Mouse (Mus musculus) intestine, embryonic 16.5 days (tissue): ENCODE results near the gene Ghsr. TPM values are rescaled to one million over a fixed set of nuclear protein-coding genes. Genes with fewer than 3 reads are reported as not detected.
"Not testable (repeated sequence)": the region's sequence is repeated elsewhere in the genome, so short reads cannot be mapped to it uniquely, and the experiment has no call there.

Source experiments
- ATAC-seq: fragments of 200-750 bp; cut with Nextera tagmentation; 2 replicates; pipeline ENCODE4 v1.8.0; 2017; ENCODE audit warnings: moderate TSS enrichment, moderate library complexity
- H3K27ac ChIP-seq: fragments of 300-500 bp; sonication (generic); 2 replicates; pipeline ENCODE4 v1.5.1; 2014; ENCODE audit warnings: mild to moderate bottlenecking, low read length
- H3K27me3 ChIP-seq: fragments of 300-500 bp; sonication (generic); replicated peaks from 2 replicates; pipeline ENCODE4 v1.6.1; 2014; ENCODE audit warnings: low read length, control low read depth, mixed read lengths; ENCODE audit not compliant: control insufficient read depth, insufficient read depth
- H3K36me3 ChIP-seq: fragments of 300-500 bp; sonication (generic); 2 replicates; pipeline ENCODE4 v1.6.1; 2014; ENCODE audit warnings: low read length, control low read depth; ENCODE audit not compliant: control insufficient read depth, insufficient read depth
- H3K4me1 ChIP-seq: fragments of 300-500 bp; sonication (generic); 2 replicates; pipeline ENCODE4 v1.6.1; 2014; ENCODE audit warnings: low read length, control low read depth, mixed read lengths; ENCODE audit not compliant: control insufficient read depth, insufficient read depth
- H3K4me2 ChIP-seq: fragments of 300-500 bp; sonication (generic); 2 replicates; pipeline ENCODE4 v1.6.1; 2014; ENCODE audit warnings: low read depth, low read length, control low read depth
- H3K4me3 ChIP-seq: fragments of 300-500 bp; sonication (generic); 2 replicates; pipeline ENCODE4 v1.5.1; 2014; ENCODE audit warnings: mild to moderate bottlenecking, low read length
- H3K9ac ChIP-seq: fragments of 300-500 bp; sonication (generic); 2 replicates; pipeline ENCODE4 v1.6.1; 2014; ENCODE audit warnings: low read depth, low read length
- H3K9me3 ChIP-seq: fragments of 300-500 bp; sonication (generic); 2 replicates; pipeline ENCODE4 v1.6.1; 2016; ENCODE audit warnings: low read length, control low read depth; ENCODE audit not compliant: control insufficient read depth
- WGBS: fragments of 180-500 bp; shearing (Covaris S2); extraction: QIAGEN DNeasy Blood & Tissue Kit; methylation state at CpG from one replicate; pipeline ENCODE4 v1.1.7; 2014; 5-methylcytosine and 5-hydroxymethylcytosine counted together
- polyA plus RNA-seq: library from polyadenylated mRNA; unstranded; fragments of >200 nt; fragmentation: Nextera tagmentation; extraction: Ambion mirVana; gene quantifications from 2 replicates; pipeline ENCODE4 v1.2.1, GENCODE M21; 2015

Ghsr gene
- polyA plus RNA-seq, 1 experiment from 2014 or later, result not detected

DNA sequence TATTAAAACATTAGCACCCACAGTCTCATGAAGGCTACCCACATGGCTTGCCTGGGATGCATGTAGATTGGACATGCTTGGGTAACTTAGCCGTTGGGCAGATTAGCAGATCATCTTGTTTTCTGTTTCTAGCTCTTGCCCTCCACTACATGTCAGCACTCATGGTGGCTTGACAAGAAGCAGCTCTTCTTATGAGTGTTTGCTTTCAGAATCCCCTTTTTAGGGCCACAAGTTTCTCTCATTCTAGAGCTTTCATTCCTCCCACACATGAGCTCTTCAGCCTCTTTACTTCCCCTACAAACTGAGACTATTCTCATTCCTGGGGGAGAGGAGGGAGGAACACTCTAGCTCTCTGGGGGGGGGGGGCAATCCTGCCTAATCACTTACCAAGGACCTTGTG lies 18.8 kb downstream of the Ghsr start:
- H3K4me1 ChIP-seq, result no peaks in the 10 kb centered on the region
- no peak overlapping the region for H3K9ac ChIP-seq
- H3K27me3 ChIP-seq, result no peaks in the 10 kb centered on the region
- H3K9me3 ChIP-seq, result no peaks in the 10 kb centered on the region
- ATAC-seq, result no peak
- no peak overlapping the region for H3K27ac ChIP-seq
- H3K36me3 ChIP-seq, result no peaks in the 10 kb centered on the region
- 78% methylated on average over 1 of the region's 1 CpGs for WGBS
- H3K4me2 ChIP-seq, result no peak overlapping the region
- H3K4me3 ChIP-seq, result no peak overlapping the region

GRCm38 (mm10) chr3:27400996-27401395 lies 29.8 kb downstream of the Ghsr start:
- WGBS, result 93% methylated on average over 3 of the region's 3 CpGs
- H3K4me3 ChIP-seq, H3K27me3 ChIP-seq, H3K4me1 ChIP-seq, ATAC-seq, H3K27ac ChIP-seq, H3K9me3 ChIP-seq, H3K36me3 ChIP-seq, H3K9ac ChIP-seq, H3K4me2 ChIP-seq: not testable (repeated sequence)

GRCm38 (mm10) chr3:27406440-27406839 lies 35.3 kb downstream of the Ghsr start:
- Histone ChIP-seq H3K9me3 (no peaks in the 10 kb centered on the region), H3K4me2 (no peak overlapping the region), H3K9ac (no peak overlapping the region), H3K27ac (no peak overlapping the region), H3K4me1 (no peaks in the 10 kb centered on the region), H3K4me3 (no peak overlapping the region), H3K27me3 (no peaks in the 10 kb centered on the region), H3K36me3 (no peaks in the 10 kb centered on the region)
- 83% methylated on average over 3 of the region's 3 CpGs for WGBS
- ATAC-seq, result no peak

- ATAC-seq, result no peak
- no peak overlapping the region for H3K4me3 ChIP-seq
- H3K4me2 ChIP-seq, result no peak overlapping the region
- no peaks in the 10 kb centered on the region for H3K9me3 ChIP-seq
- no peak overlapping the region for H3K9ac ChIP-seq
- H3K27ac ChIP-seq, result no peak overlapping the region
- no peaks in the 10 kb centered on the region for H3K27me3 ChIP-seq
- no peaks in the 10 kb centered on the region for H3K36me3 ChIP-seq
- 75% methylated on average over 2 of the region's 2 CpGs for WGBS
- H3K4me1 ChIP-seq, result no peaks in the 10 kb centered on the region
Measured at GRCm38 (mm10) chr3:27408564-27408963, 37.4 kb downstream of the Ghsr start.

DNA sequence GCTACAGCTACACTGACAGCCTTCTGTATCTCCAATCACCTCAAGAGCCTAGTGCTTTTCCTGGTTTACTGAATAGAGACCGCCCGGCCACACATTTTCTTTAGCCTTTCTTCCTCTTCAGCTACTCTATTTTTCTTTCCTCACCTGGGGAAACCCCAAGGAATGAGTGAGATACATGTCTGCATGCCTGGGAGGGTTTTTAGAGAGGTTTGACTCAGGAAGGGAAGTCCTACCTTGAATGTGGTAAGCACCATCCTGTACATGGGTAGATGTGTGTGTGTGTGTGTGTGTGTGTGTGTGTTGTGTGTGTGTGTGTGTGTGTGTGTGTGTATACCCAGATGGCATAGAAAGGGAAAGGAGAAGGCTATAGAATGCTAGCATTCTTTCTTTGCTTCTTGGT lies 40.1 kb downstream of the Ghsr start:
- 93% methylated on average over 2 of the region's 2 CpGs for WGBS
- no peak for ATAC-seq
- H3K4me1 ChIP-seq, result no peaks in the 10 kb centered on the region

DNA sequence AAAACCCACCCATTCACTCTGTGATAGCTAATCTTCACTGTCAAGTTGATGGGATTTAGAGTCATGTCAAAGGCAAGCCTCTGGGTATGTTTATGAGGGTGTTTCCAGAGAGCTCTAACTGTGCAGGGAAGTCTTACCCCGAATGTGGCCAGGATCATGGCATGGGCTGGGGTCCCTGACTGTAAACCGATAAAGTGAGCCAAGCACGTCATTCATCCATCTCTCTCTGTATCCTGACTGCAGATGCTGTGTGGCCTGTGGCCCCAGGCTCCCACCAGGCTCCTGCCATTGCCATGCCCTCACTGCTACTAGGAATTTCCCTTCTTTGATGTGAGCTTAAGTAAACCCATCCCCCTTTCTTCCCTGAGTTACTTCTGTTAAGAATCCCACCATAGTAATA lies 42.4 kb downstream of the Ghsr start:
- Histone ChIP-seq H3K4me1 (no peaks in the 10 kb centered on the region), H3K36me3 (peaks cover 2% of the 10 kb centered on the region; the same call in 1 of the 2 replicates), H3K9me3 (no peaks in the 10 kb centered on the region), H3K4me3 (no peak overlapping the region), H3K27me3 (no peaks in the 10 kb centered on the region), H3K9ac (no peak overlapping the region), H3K4me2 (no peak overlapping the region), H3K27ac (no peak overlapping the region)
- ATAC-seq, result no peak
- whole genome bisulfite sequencing, result 81% methylated on average over 3 of the region's 3 CpGs

More for the DNA sequence above, 40.1 kb downstream of the Ghsr start:
- no peak overlapping the region for H3K27ac ChIP-seq
- peaks cover 2% of the 10 kb centered on the region; the same call in 1 of the 2 replicates for H3K36me3 ChIP-seq
- H3K9ac ChIP-seq, result no peak overlapping the region
- H3K4me3 ChIP-seq, result no peak overlapping the region
- H3K9me3 ChIP-seq, result no peaks in the 10 kb centered on the region
- H3K4me2 ChIP-seq, result no peak overlapping the region
- no peaks in the 10 kb centered on the region for H3K27me3 ChIP-seq

DNA sequence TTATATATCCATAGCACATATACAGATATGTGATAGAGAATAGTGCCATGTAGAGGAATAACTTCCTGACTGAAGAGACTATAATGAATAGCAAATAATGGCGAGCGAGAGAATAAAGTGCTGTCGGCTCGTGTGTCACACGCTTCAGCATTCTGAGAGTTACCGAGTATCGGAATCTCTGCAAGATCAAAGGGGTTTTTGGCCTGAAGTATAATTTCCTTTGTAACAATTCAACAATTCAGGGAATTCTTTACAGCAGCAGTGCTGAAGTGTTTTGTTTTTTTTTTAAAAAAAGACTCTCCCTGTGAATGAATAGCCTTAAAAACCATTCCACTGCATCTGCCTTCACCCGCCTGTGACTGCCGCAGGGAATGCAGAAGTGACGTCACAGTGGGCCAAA lies 45.6 kb downstream of the Ghsr start:
- WGBS, result 87% methylated on average over 10 of the region's 10 CpGs

GRCm38 (mm10) chr3:27418602-27419001 lies 47.5 kb downstream of the Ghsr start:
- Histone ChIP-seq H3K4me2 (no peak overlapping the region), H3K27ac (no peak overlapping the region), H3K4me3 (no peak overlapping the region), H3K27me3 (no peaks in the 10 kb centered on the region), H3K36me3 (peaks cover 6% of the 10 kb centered on the region; the same call in 1 of the 2 replicates), H3K9ac (no peak overlapping the region), H3K4me1 (no peaks in the 10 kb centered on the region), H3K9me3 (no peaks in the 10 kb centered on the region)
- ATAC-seq, result no peak
- WGBS, result 92% methylated on average over 8 of the region's 8 CpGs

More for the DNA sequence above, 45.6 kb downstream of the Ghsr start:
- Histone ChIP-seq H3K9ac (no peak overlapping the region), H3K4me3 (no peak overlapping the region), H3K36me3 (peaks cover 6% of the 10 kb centered on the region; the same call in 1 of the 2 replicates), H3K9me3 (no peaks in the 10 kb centered on the region), H3K27me3 (no peaks in the 10 kb centered on the region), H3K27ac (no peak overlapping the region), H3K4me2 (no peak overlapping the region), H3K4me1 (no peaks in the 10 kb centered on the region)
- ATAC-seq, result no peak

DNA sequence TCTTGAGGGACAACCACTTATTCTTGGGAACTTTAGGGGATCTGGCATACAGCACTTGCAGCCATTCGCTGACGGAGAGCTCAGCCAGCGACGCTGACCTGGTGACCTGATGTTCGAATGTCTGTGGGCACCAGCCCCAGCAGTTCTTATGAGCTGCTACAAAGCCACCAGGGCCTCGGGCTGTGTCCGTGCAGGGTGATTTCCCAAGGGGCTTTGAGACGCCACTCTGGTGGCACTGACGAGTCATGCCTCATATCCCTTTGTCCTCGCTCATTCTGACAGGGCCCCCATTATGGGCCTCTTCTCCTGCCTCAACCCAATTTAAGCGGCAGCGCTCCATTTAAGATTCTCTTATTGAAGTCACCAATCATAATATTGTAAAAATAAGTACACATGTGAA lies 50.8 kb downstream of the Ghsr start:
- Histone ChIP-seq H3K4me3 (no peak overlapping the region), H3K4me2 (no peak overlapping the region), H3K9me3 (no peaks in the 10 kb centered on the region), H3K27me3 (no peaks in the 10 kb centered on the region), H3K9ac (no peak overlapping the region), H3K27ac (no peak overlapping the region), H3K4me1 (no peaks in the 10 kb centered on the region), H3K36me3 (peaks cover 4% of the 10 kb centered on the region; the same call in 1 of the 2 replicates)
- WGBS, result 85% methylated on average over 12 of the region's 12 CpGs
- no peak for ATAC-seq

DNA sequence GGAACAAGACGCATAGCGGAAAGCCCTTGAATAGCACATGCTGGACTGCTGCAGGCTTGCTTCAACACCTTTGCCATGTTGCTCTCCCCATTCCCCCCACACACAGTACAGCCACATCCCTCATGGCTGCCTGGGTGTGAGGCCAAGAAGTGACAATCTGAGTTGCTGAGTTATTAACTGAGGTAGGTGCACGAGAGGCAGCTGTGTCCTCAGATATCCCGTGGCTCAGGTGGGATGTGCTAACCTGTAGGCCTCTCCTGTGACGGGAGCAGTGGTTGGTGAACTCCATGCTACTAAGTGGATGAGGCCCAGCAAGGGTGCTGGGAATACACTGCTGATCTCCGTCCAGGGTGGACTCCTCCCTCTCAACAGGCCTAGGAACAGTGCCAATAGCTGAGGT lies 51.4 kb downstream of the Ghsr start:
- Histone ChIP-seq H3K27ac (no peak overlapping the region), H3K9me3 (no peaks in the 10 kb centered on the region), H3K36me3 (peaks cover 6% of the 10 kb centered on the region), H3K4me3 (no peak overlapping the region), H3K9ac (no peak overlapping the region), H3K4me1 (no peaks in the 10 kb centered on the region), H3K4me2 (no peak overlapping the region), H3K27me3 (no peaks in the 10 kb centered on the region)
- WGBS, result 85% methylated on average over 6 of the region's 6 CpGs
- no peak for ATAC-seq
